Mouse (Mus musculus) kidney, postnatal 0 days (tissue): ENCODE data around the gene Idua. TPM values are rescaled to one million over a fixed set of nuclear protein-coding genes. Genes with fewer than 3 reads are reported as not detected.
A peak's percentile ranks its signal among the peaks of the same experiment; 100 is the strongest.

Experiments
- ATAC-seq: fragments of 200-750 bp; cut with Nextera tagmentation; replicated peaks from 2 replicates; pipeline ENCODE4 v1.8.0; 2017; ENCODE audit warnings: low read depth, moderate number of reproducible peaks, moderate TSS enrichment, moderate library complexity; ENCODE audit not compliant: low FRiP score
- DNase-seq: peaks from one replicate; pipeline ENCODE4 v3.0.0-alpha.2; 2016; ENCODE audit warnings: low spot score
- H3K27ac ChIP-seq: fragments of 300-500 bp; sonication (generic); 2 replicates; pipeline ENCODE4 v1.5.1; 2014; ENCODE audit warnings: mild to moderate bottlenecking
- H3K27me3 ChIP-seq: fragments of 300-500 bp; sonication (generic); 2 replicates; pipeline ENCODE4 v1.6.1; 2014; ENCODE audit warnings: low read length, mixed read lengths; ENCODE audit not compliant: insufficient read depth
- H3K36me3 ChIP-seq: fragments of 300-500 bp; sonication (generic); 2 replicates; pipeline ENCODE4 v1.6.1; 2014; ENCODE audit warnings: low read length, mixed read lengths; ENCODE audit not compliant: insufficient read depth
- H3K4me1 ChIP-seq: fragments of 300-500 bp; sonication (generic); replicated peaks from 2 replicates; pipeline ENCODE4 v1.6.1; 2014; ENCODE audit warnings: antibody characterized with exemption, low read length, mixed read lengths; ENCODE audit not compliant: insufficient read depth
- H3K4me2 ChIP-seq: fragments of 300-500 bp; sonication (generic); 2 replicates; pipeline ENCODE4 v1.6.1; 2014; ENCODE audit warnings: mild to moderate bottlenecking, low read length, moderate library complexity, mixed read lengths
- H3K4me3 ChIP-seq: fragments of 300-500 bp; sonication (generic); replicated peaks from 2 replicates; pipeline ENCODE4 v1.5.1; 2014; ENCODE audit warnings: low read depth, low read length
- H3K9ac ChIP-seq: fragments of 300-500 bp; sonication (generic); 2 replicates; pipeline ENCODE4 v1.6.1; 2014; ENCODE audit warnings: low read depth, low read length
- H3K9me3 ChIP-seq: fragments of 300-500 bp; sonication (generic); replicated peaks from 2 replicates; pipeline ENCODE4 v1.6.1; 2016; ENCODE audit warnings: low read length, inconsistent platforms, mixed read lengths
- CTCF ChIP-seq: IDR thresholded peaks from 2 replicates; pipeline ENCODE4 v1.5.1; 2016; ENCODE audit warnings: antibody characterized with exemption, low read depth, mild to moderate bottlenecking, moderate library complexity
- WGBS: fragments of 180-500 bp; shearing (Covaris S2); extraction: QIAGEN DNeasy Blood & Tissue Kit; methylation state at CpG from one replicate; pipeline ENCODE4 v1.1.7; 2014; 5-methylcytosine and 5-hydroxymethylcytosine counted together
- polyA plus RNA-seq: library from polyadenylated mRNA; unstranded; fragments of >200 nt; fragmentation: Nextera tagmentation; extraction: Ambion mirVana; gene quantifications from 2 replicates; pipeline ENCODE4 v1.2.1, GENCODE M21; 2015

Gene Idua
- polyA plus RNA-seq, 1 experiment from 2014 or later, result 6.3 TPM

GRCm38 (mm10) chr5:108724006-108724405, 63.9 kb downstream of the Idua start:
- Histone ChIP-seq H3K4me1 (no peaks in the 10 kb centered on the region), H3K27me3 (no peaks in the 10 kb centered on the region; the same call in 1 of the 2 replicates), H3K9me3 (no peaks in the 10 kb centered on the region), H3K36me3 (no peaks in the 10 kb centered on the region), H3K9ac (no peak overlapping the region), H3K4me2 (no peak overlapping the region), H3K4me3 (no peak overlapping the region), H3K27ac (no peak overlapping the region)
- no peak for TF ChIP-seq CTCF
- no peak for DNase-seq
- no peak for ATAC-seq
- WGBS, result 47% methylated on average over 2 of the region's 2 CpGs

DNA sequence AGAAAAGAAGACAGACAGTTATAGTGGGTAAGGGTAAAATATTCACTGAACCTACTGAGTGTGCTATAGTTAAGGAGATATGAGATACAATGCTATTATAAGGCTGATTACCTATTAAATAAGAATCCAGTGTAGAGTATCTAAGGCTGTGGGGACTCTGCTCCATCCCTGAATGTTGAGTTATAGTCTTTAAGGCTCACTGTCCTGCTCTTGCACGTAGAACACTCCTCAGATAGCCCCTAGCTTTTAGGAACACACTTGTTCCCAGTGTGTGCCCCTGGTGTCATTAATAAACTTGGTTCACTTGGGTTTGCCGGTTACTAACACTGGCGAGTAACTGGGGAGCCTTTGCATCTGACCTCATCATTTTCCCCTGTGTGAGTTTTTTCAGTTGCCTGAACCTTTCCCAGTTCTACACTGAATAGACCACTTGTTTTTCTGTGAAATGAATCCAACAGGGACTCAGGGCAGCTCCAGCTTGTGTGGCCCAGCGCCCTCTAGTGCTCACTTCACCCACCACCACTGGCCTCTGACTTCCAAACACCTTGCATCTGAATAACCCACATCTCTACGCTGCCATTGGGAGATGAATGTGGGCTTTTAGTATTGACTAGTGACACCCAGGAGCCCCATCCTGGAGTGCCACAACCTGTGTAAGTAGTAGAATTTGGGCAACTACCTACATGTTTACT, 66.6 kb downstream of the Idua start:
- H3K9me3 ChIP-seq, result no peaks in the 10 kb centered on the region
- 20% methylated on average over 5 of the region's 5 CpGs for WGBS
- no peak overlapping the region for H3K4me3 ChIP-seq
- DNase-seq (peak; percentile 83), ATAC-seq (peak; percentile 81)
- no peaks in the 10 kb centered on the region for H3K36me3 ChIP-seq
- no peak overlapping the region for H3K4me2 ChIP-seq
- no peak overlapping the region for H3K27ac ChIP-seq
- TF ChIP-seq CTCF, result peak; percentile 90
- H3K9ac ChIP-seq, result no peak overlapping the region
- no peaks in the 10 kb centered on the region for H3K4me1 ChIP-seq
- no peaks in the 10 kb centered on the region; the same call in 1 of the 2 replicates for H3K27me3 ChIP-seq

- WGBS, result 88% methylated on average over 1 of the region's 1 CpGs
- H3K9me3 ChIP-seq, result no peaks in the 10 kb centered on the region
- no peaks in the 10 kb centered on the region; the same call in 1 of the 2 replicates for H3K27me3 ChIP-seq
- H3K4me3 ChIP-seq, result no peak overlapping the region
- H3K9ac ChIP-seq, result no peak overlapping the region
- no peaks in the 10 kb centered on the region for H3K36me3 ChIP-seq
- DNase-seq, result no peak
- H3K4me1 ChIP-seq, result no peaks in the 10 kb centered on the region
- no peak for TF ChIP-seq CTCF
- H3K27ac ChIP-seq, result no peak overlapping the region
- no peak overlapping the region for H3K4me2 ChIP-seq
- no peak for ATAC-seq
These were observed 67.3 kb downstream of the Idua start for GRCm38 (mm10) chr5:108727425-108727824.

Other genes with a start within 250 kb of the Idua start
- gene Atp5k, start 225.9 kb upstream of the Idua start, polyA plus RNA-seq, result 745 and 753 TPM in 2 replicates
- 0.34 and 0.56 TPM in 2 replicates for gene Mfsd7a, start 211.4 kb upstream of the Idua start, polyA plus RNA-seq
- gene Pcgf3, start 199.1 kb upstream of the Idua start, polyA plus RNA-seq, result 12.4 and 12.5 TPM in 2 replicates
- gene Cplx1, start 110.3 kb upstream of the Idua start, polyA plus RNA-seq, result 0.20 and 0.27 TPM in 2 replicates
- gene Gak, start 30.6 kb upstream of the Idua start, polyA plus RNA-seq, result 43.1 and 44.6 TPM in 2 replicates
- gene Tmem175, start 30.6 kb upstream of the Idua start, polyA plus RNA-seq, result 27.8 and 28.1 TPM in 2 replicates
- 6.5 and 6.9 TPM in 2 replicates for gene Dgkq, start 9.3 kb downstream of the Idua start, polyA plus RNA-seq
- 8.5 and 10.1 TPM in 2 replicates for gene Slc26a1, start 15.2 kb downstream of the Idua start, polyA plus RNA-seq
- 23.2 and 25.1 TPM in 2 replicates for gene Fgfrl1, start 32.1 kb downstream of the Idua start, polyA plus RNA-seq
- gene Rnf212, start 114.7 kb downstream of the Idua start, polyA plus RNA-seq, result not detected in 2 replicates
- not detected in 2 replicates for gene Tmed11, start 135.0 kb downstream of the Idua start, polyA plus RNA-seq
- gene Vmn2r8, start 148.5 kb downstream of the Idua start, polyA plus RNA-seq, result not detected in 2 replicates
- not detected in 2 replicates for gene Vmn2r9, start 192.3 kb downstream of the Idua start, polyA plus RNA-seq